Comparison of ENCODE assay signal across 1 mouse cellular context in genomic region chr11:114674796-114675195, GRCm38 (mm10).
A peak's percentile ranks its signal among the peaks of the same experiment; 100 is the strongest.
TF ChIP-seq lines count a peak whose summit lies in the region.

No protein-coding gene starts in this region.

TF ChIP-seq in CH12.LX, 34 proteins besides CTCF, POLR2A, EP300 and RAD21:
- TF ChIP-seq ZNF384 (IDR thresholded peaks at IDR 0.05; ENCODE audit: low read depth, low read length) = peak; percentile 57; the same call in 1 of the 2 replicates
